Comparison of ENCODE assay signal across 18 mouse cellular contexts in genomic region chr4:48588576-48588975, GRCm38 (mm10). TPM values are rescaled to one million over a fixed set of nuclear protein-coding genes. Genes with fewer than 3 reads are reported as not detected.
DNase-seq lines count a peak whose midpoint lies in the region; ATAC-seq and TF ChIP-seq lines count a peak whose summit lies in the region.
"Had no signal": no experiment of that assay in that cellular context is flagged by ENCODE, and none has a peak within 500 bp of the region (broad histone marks: within the 10 kb centered on the region; RNA-seq: fewer than 3 reads in every experiment).

No protein-coding gene starts in this region.

- H3K4me3 ChIP-seq in midbrain, embryonic 13.5 days (replicated peaks) = no peak overlapping the region
- no peak overlapping the region for H3K4me3 ChIP-seq in midbrain, embryonic 11.5 days (ENCODE audit: low read depth, low read length)
- H3K4me3 ChIP-seq in lung, embryonic 14.5 days (ENCODE audit: low read depth, low read length) = no peak overlapping the region
- H3K4me3 ChIP-seq in stomach, embryonic 14.5 days (ENCODE audit: low read depth, low read length) = no peak overlapping the region
- no peak overlapping the region for H3K4me3 ChIP-seq in kidney, embryonic 16.5 days (ENCODE audit: low read length)
- H3K4me3 ChIP-seq: embryonic facial prominence, embryonic 15.5 days; forebrain, embryonic 12.5 days; gastrocnemius, adult 2 months; heart, adult 2 months had no signal

- H3K27me3 ChIP-seq in midbrain, embryonic 13.5 days = no peaks in the 10 kb centered on the region
- no peaks in the 10 kb centered on the region for H3K27me3 ChIP-seq in midbrain, embryonic 11.5 days (ENCODE audit: control insufficient read depth, insufficient read depth, low read length)
- H3K27me3 ChIP-seq in lung, embryonic 14.5 days (ENCODE audit: insufficient read depth, low read length) = no peaks in the 10 kb centered on the region
- H3K27me3 ChIP-seq in stomach, embryonic 14.5 days (ENCODE audit: control insufficient read depth, insufficient read depth, low read length) = no peaks in the 10 kb centered on the region
- H3K27me3 ChIP-seq in kidney, embryonic 16.5 days (ENCODE audit: insufficient read depth, low read length) = no peaks in the 10 kb centered on the region
- H3K27me3 ChIP-seq: embryonic facial prominence, embryonic 15.5 days; forebrain, embryonic 12.5 days had no signal

- TF ChIP-seq CTCF in lung, embryonic 14.5 days (IDR thresholded peaks at IDR 0.05; ENCODE audit: low read depth) = no peak

- H3K9ac ChIP-seq in midbrain, embryonic 13.5 days (replicated peaks) = no peak overlapping the region
- no peak overlapping the region for H3K9ac ChIP-seq in midbrain, embryonic 11.5 days (ENCODE audit: low read length)
- H3K9ac ChIP-seq in lung, embryonic 14.5 days = no peak overlapping the region
- H3K9ac ChIP-seq in stomach, embryonic 14.5 days (replicated peaks; ENCODE audit: low read depth, low read length) = no peak overlapping the region
- H3K9ac ChIP-seq in kidney, embryonic 16.5 days (replicated peaks; ENCODE audit: low read length) = no peak overlapping the region
- H3K9ac ChIP-seq: embryonic facial prominence, embryonic 15.5 days; forebrain, embryonic 12.5 days had no signal

- DNase-seq in heart, adult 11 months = peak; percentile 59
- DNase-seq in heart, adult 18-20 months = no peak
- DNase-seq in midbrain, embryonic 11.5 days (ENCODE audit: low spot score, missing footprints) = no peak
- peak; percentile 71 for DNase-seq in lung, embryonic 14.5 days
- DNase-seq: adrenal gland, postnatal 14 days; cerebellum, adult 8-10 months; gastrocnemius, adult 2 months; heart, adult 2 months; kidney, postnatal 14 days; retina, postnatal 1 day; thymus, postnatal 4 days had no signal

- no peaks in the 10 kb centered on the region for H3K36me3 ChIP-seq in midbrain, embryonic 13.5 days
- H3K36me3 ChIP-seq in midbrain, embryonic 11.5 days (ENCODE audit: control insufficient read depth, insufficient read depth, low read length) = peaks cover 3% of the 10 kb centered on the region; the same call in 1 of the 2 replicates
- no peaks in the 10 kb centered on the region for H3K36me3 ChIP-seq in lung, embryonic 14.5 days (ENCODE audit: insufficient read depth)
- H3K36me3 ChIP-seq in stomach, embryonic 14.5 days (ENCODE audit: control insufficient read depth, insufficient read depth, low read length) = no peaks in the 10 kb centered on the region
- peaks cover 4% of the 10 kb centered on the region; the same call in 1 of the 2 replicates for H3K36me3 ChIP-seq in kidney, embryonic 16.5 days (ENCODE audit: insufficient read depth, low read length)
- H3K36me3 ChIP-seq: embryonic facial prominence, embryonic 15.5 days had no signal

- ATAC-seq in midbrain, embryonic 13.5 days = no peak
- ATAC-seq in midbrain, embryonic 11.5 days (ENCODE audit: low FRiP score) = no peak
- no peak for ATAC-seq in lung, embryonic 14.5 days (ENCODE audit: insufficient read depth)
- no peak for ATAC-seq in stomach, embryonic 14.5 days (ENCODE audit: insufficient number of reproducible peaks, insufficient read depth, low FRiP score, low read depth)
- no peak for ATAC-seq in frontal cortex, adult (ENCODE audit: low TSS enrichment)
- ATAC-seq in kidney, embryonic 16.5 days (ENCODE audit: low FRiP score, low TSS enrichment) = no peak

- H3K4me1 ChIP-seq in midbrain, embryonic 13.5 days (replicated peaks) = peaks cover 50% of the 10 kb centered on the region
- H3K4me1 ChIP-seq in midbrain, embryonic 11.5 days (ENCODE audit: control insufficient read depth, insufficient read depth, low read length) = peaks cover 3% of the 10 kb centered on the region; the same call in 1 of the 2 replicates
- H3K4me1 ChIP-seq in lung, embryonic 14.5 days (ENCODE audit: insufficient read depth) = no peaks in the 10 kb centered on the region; the same call in 1 of the 2 replicates
- H3K4me1 ChIP-seq in stomach, embryonic 14.5 days (ENCODE audit: control insufficient read depth, insufficient read depth, low read length) = peaks cover 6% of the 10 kb centered on the region; the same call in 1 of the 2 replicates
- H3K4me1 ChIP-seq in kidney, embryonic 16.5 days (ENCODE audit: insufficient read depth, low read length) = peaks cover 8% of the 10 kb centered on the region

- no peak overlapping the region for H3K27ac ChIP-seq in midbrain, embryonic 13.5 days
- no peak overlapping the region for H3K27ac ChIP-seq in midbrain, embryonic 11.5 days (ENCODE audit: low read depth, low read length)
- 0 out of 2 replicates have a peak overlapping the region, but pooled peaks have one; percentile 58 for H3K27ac ChIP-seq in lung, embryonic 14.5 days (ENCODE audit: low read depth)
- H3K27ac ChIP-seq in stomach, embryonic 14.5 days (ENCODE audit: low read length) = 0 out of 2 replicates have a peak overlapping the region, but pooled peaks have one; percentile 15
- H3K27ac ChIP-seq in kidney, embryonic 16.5 days (ENCODE audit: low read length) = no peak overlapping the region
- H3K27ac ChIP-seq: embryonic facial prominence, embryonic 15.5 days; forebrain, embryonic 12.5 days; gastrocnemius, adult 2 months; heart, adult 2 months had no signal

- 65% methylated on average over 9 of the region's 9 CpGs for WGBS in midbrain, embryonic 13.5 days
- WGBS in midbrain, embryonic 11.5 days = 81% methylated on average over 9 of the region's 9 CpGs
- WGBS in lung, embryonic 14.5 days = 35% methylated on average over 9 of the region's 9 CpGs
- WGBS in stomach, embryonic 14.5 days = 46% methylated on average over 9 of the region's 9 CpGs
- 63% methylated on average over 9 of the region's 9 CpGs for WGBS in kidney, embryonic 16.5 days

- H3K4me2 ChIP-seq in midbrain, embryonic 13.5 days (replicated peaks) = peak overlapping the region; percentile 17; the same call in 1 of the 2 replicates
- no peak overlapping the region for H3K4me2 ChIP-seq in midbrain, embryonic 11.5 days
- peak overlapping the region; percentile 21; the same call in 1 of the 2 replicates for H3K4me2 ChIP-seq in lung, embryonic 14.5 days
- no peak overlapping the region for H3K4me2 ChIP-seq in stomach, embryonic 14.5 days (replicated peaks; ENCODE audit: low read depth, low read length)
- no peak overlapping the region for H3K4me2 ChIP-seq in kidney, embryonic 16.5 days (replicated peaks; ENCODE audit: low read depth, low read length)
- H3K4me2 ChIP-seq: embryonic facial prominence, embryonic 15.5 days; forebrain, embryonic 12.5 days had no signal

- no peaks in the 10 kb centered on the region for H3K9me3 ChIP-seq in midbrain, embryonic 13.5 days
- H3K9me3 ChIP-seq in midbrain, embryonic 11.5 days (ENCODE audit: control insufficient read depth, low read length) = peaks cover 4% of the 10 kb centered on the region; the same call in 1 of the 2 replicates
- H3K9me3 ChIP-seq in lung, embryonic 14.5 days (ENCODE audit: low read depth, low read length) = no peaks in the 10 kb centered on the region
- H3K9me3 ChIP-seq in stomach, embryonic 14.5 days (ENCODE audit: control insufficient read depth, low read depth, low read length) = 0 out of 2 replicates have a peak, but pooled peaks cover 4% of the 10 kb centered on the region
- H3K9me3 ChIP-seq in kidney, embryonic 16.5 days (ENCODE audit: low read length) = peaks cover 3% of the 10 kb centered on the region; the same call in 1 of the 2 replicates
- H3K9me3 ChIP-seq: embryonic facial prominence, embryonic 15.5 days; forebrain, embryonic 12.5 days had no signal

RNA-seq across cellular contexts. Expression of gene Tmeff1, which starts 3.6 kb away (rescaled TPM):
- total RNA-seq in heart, adult 18-20 months (2021) = 10 to 100 TPM; 10.7 TPM
- 196 and 263 TPM in 2 replicates for polyA plus RNA-seq in midbrain, embryonic 13.5 days (2015; fragmentation: Nextera tagmentation; extraction: Ambion mirVana)
- 258 TPM in 2 replicates for polyA plus RNA-seq in midbrain, embryonic 11.5 days (2014; fragmentation: Nextera tagmentation; extraction: Ambion mirVana)
- 77.7 and 84.0 TPM in 2 replicates for polyA plus RNA-seq in lung, embryonic 14.5 days (2014; fragmentation: Nextera tagmentation; extraction: Ambion mirVana)
- 35.8 and 46.2 TPM in 2 replicates for polyA plus RNA-seq in stomach, embryonic 14.5 days (2014; fragmentation: Nextera tagmentation; extraction: Ambion mirVana)
- 10.4 and 19.8 TPM in 2 replicates for polyA plus RNA-seq in kidney, embryonic 16.5 days (2015; fragmentation: Nextera tagmentation; extraction: Ambion mirVana)
- polyA plus RNA-seq: liver, adult 2 months had no signal

RNA-seq across cellular contexts. Expression of gene Msantd3, which starts 48.8 kb away (rescaled TPM):
- 10 to 100 TPM; 18.2 to 19.6 TPM for total RNA-seq in heart, adult 18-20 months (2021)
- polyA plus RNA-seq in midbrain, embryonic 13.5 days (2015; fragmentation: Nextera tagmentation; extraction: Ambion mirVana) = 45.6 and 50.3 TPM in 2 replicates
- polyA plus RNA-seq in midbrain, embryonic 11.5 days (2014; fragmentation: Nextera tagmentation; extraction: Ambion mirVana) = 77.6 and 81.8 TPM in 2 replicates
- polyA plus RNA-seq in lung, embryonic 14.5 days (2014; fragmentation: Nextera tagmentation; extraction: Ambion mirVana) = 34.1 and 34.9 TPM in 2 replicates
- 24.6 and 24.8 TPM in 2 replicates for polyA plus RNA-seq in stomach, embryonic 14.5 days (2014; fragmentation: Nextera tagmentation; extraction: Ambion mirVana)
- polyA plus RNA-seq in kidney, embryonic 16.5 days (2015; fragmentation: Nextera tagmentation; extraction: Ambion mirVana) = 28.8 and 29.5 TPM in 2 replicates

Comparison
In these comparisons a context has a peak if more than half of its experiments do, and no peak if none do; other contexts are left out.
1. DNase-seq: peak in heart, adult 11 months (single experiment) and lung, embryonic 14.5 days (single experiment); none in heart, adult 18-20 months (0 of 2) and midbrain, embryonic 11.5 days (single experiment).
2. H3K4me2 ChIP-seq: peak in midbrain, embryonic 13.5 days (single experiment) and lung, embryonic 14.5 days (single experiment); none in midbrain, embryonic 11.5 days (single experiment), stomach, embryonic 14.5 days (single experiment) and kidney, embryonic 16.5 days (single experiment).
3. H3K27ac ChIP-seq: peak in lung, embryonic 14.5 days (single experiment) and stomach, embryonic 14.5 days (single experiment); none in midbrain, embryonic 13.5 days (single experiment), midbrain, embryonic 11.5 days (single experiment) and kidney, embryonic 16.5 days (single experiment).